Mouse (Mus musculus) ES-E14 (cell line): Measurements from ENCODE around the gene Pnpla7. TPM values are rescaled to one million over a fixed set of nuclear protein-coding genes. Genes with fewer than 3 reads are reported as not detected.
"Not testable (repeated sequence)": the region's sequence is repeated elsewhere in the genome, so short reads cannot be mapped to it uniquely, and the experiment has no call there.

ENCODE experiments used
- DNase-seq: peaks from one replicate; pipeline ENCODE4 v3.0.0-alpha.2; 2013; ENCODE audit warnings: low read depth, low spot score
- H3K27ac ChIP-seq: 2 replicates; pipeline ENCODE4 v1.5.1; 2012; ENCODE audit warnings: low read depth, mild to moderate bottlenecking, low read length, moderate library complexity, mixed read lengths; ENCODE audit not compliant: poor library complexity, insufficient read depth, severe bottlenecking
- H3K36me3 ChIP-seq: 2 replicates; pipeline ENCODE4 v1.6.1; 2012; ENCODE audit warnings: mild to moderate bottlenecking, low read length, moderate library complexity, mixed read lengths; ENCODE audit not compliant: control insufficient read depth, poor library complexity, insufficient read depth, severe bottlenecking
- H3K4me1 ChIP-seq, 2 experiments: fragments of 150-350 bp in 1 of 2; sonication (generic) in 1 of 2; 2 replicates each; pipeline ENCODE4 v1.6.1; 2012; ENCODE audit warnings: low read length in 2 of 2, mild to moderate bottlenecking in 1 of 2, mixed read lengths in 1 of 2; ENCODE audit not compliant: control insufficient read depth in 2 of 2, insufficient read depth in 2 of 2, poor library complexity in 1 of 2
- H3K4me3 ChIP-seq, 2 experiments: fragments of 150-350 bp in 1 of 2; sonication (generic) in 1 of 2; 2 replicates each; pipeline ENCODE4 v1.5.1; 2012; ENCODE audit warnings: low read length in 2 of 2, low read depth in 1 of 2, mild to moderate bottlenecking in 1 of 2, mixed read lengths in 1 of 2; ENCODE audit not compliant: insufficient read depth in 1 of 2, poor library complexity in 1 of 2, severe bottlenecking in 1 of 2
- H3K9ac ChIP-seq: 2 replicates; pipeline ENCODE4 v1.6.1; 2012; ENCODE audit warnings: low read depth, mild to moderate bottlenecking, low read length, mixed read lengths; ENCODE audit not compliant: poor library complexity, insufficient read depth, severe bottlenecking
- H3K9me3 ChIP-seq: fragments of 150-350 bp; sonication (generic); 2 replicates; pipeline ENCODE4 v1.6.1; 2012; ENCODE audit warnings: low read depth, mild to moderate bottlenecking, low read length; ENCODE audit not compliant: control insufficient read depth, insufficient read depth
- CHD2 ChIP-seq: IDR thresholded peaks from 2 replicates; pipeline ENCODE4 v1.6.1; 2014; ENCODE audit warnings: mild to moderate bottlenecking, low read depth, low read length, inconsistent platforms
- HCFC1 ChIP-seq: IDR thresholded peaks from 2 replicates; pipeline ENCODE4 v1.6.1; 2012; ENCODE audit warnings: low read length, inconsistent platforms, borderline replicate concordance; ENCODE audit not compliant: insufficient read depth
- MAFK ChIP-seq: IDR thresholded peaks from 2 replicates; pipeline ENCODE4 v1.6.1; 2014; ENCODE audit warnings: mild to moderate bottlenecking, low read depth, low read length, inconsistent platforms; ENCODE audit not compliant: insufficient read depth
- ZC3H11A ChIP-seq: IDR thresholded peaks from 2 replicates; pipeline ENCODE4 v1.6.1; 2012; ENCODE audit warnings: low read depth, mild to moderate bottlenecking, inconsistent platforms, low read length, borderline replicate concordance
- ZNF384 ChIP-seq: IDR thresholded peaks from 2 replicates; pipeline ENCODE4 v1.6.1; 2012; ENCODE audit warnings: low read depth, low read length, inconsistent platforms
- in situ Hi-C, 2 experiments: fragments of 600-800 bp; cut with MboI; formaldehyde crosslinking; loops; one replicate each; pipeline ENCODE4 v1.15.1; 2025; ENCODE audit warnings: low sequenced_read_pairs in 2 of 2, inconsistent platforms in 1 of 2; ENCODE audit not compliant: unreplicated experiment in 2 of 2
- total RNA-seq: library from RNA; depleted of rRNA; stranded (reverse); fragments of 300-350 nt; gene quantifications from 2 replicates; pipeline ENCODE4 v1.2.3, GENCODE M21; 2012

Pnpla7 gene
- total RNA-seq, 1 experiment, result 20.2 TPM

- no peak for DNase-seq
- H3K4me1 ChIP-seq, result 0 out of 4 replicates have a peak, but pooled peaks cover 0 to 2% of the 10 kb centered on the region in 2 experiments
- TF ChIP-seq ZC3H11A (no peak), MAFK (no peak), ZNF384 (no peak), CHD2 (no peak), HCFC1 (no peak)
- in situ Hi-C loops, result no loop called here
- no peak overlapping the region for H3K4me3 ChIP-seq
- H3K36me3 ChIP-seq, result peaks cover 43% of the 10 kb centered on the region
- no peaks in the 10 kb centered on the region for H3K9me3 ChIP-seq
- no peak overlapping the region for H3K9ac ChIP-seq
- H3K27ac ChIP-seq, result no peak overlapping the region
These were observed 14.9 kb upstream of the Pnpla7 start for GRCm38 (mm10) chr2:24960910-24961309.

- in situ Hi-C loops, result no loop called here
- Histone ChIP-seq H3K27ac (peak within 1 kb of the TSS; percentile 62; the same call in 1 of the 2 replicates), H3K4me3 (peak within 1 kb of the TSS; percentile 96), H3K36me3 (peaks cover 44% of the 10 kb centered on the region), H3K4me1 (0 out of 4 replicates have a peak, but pooled peaks cover 0 to 2% of the 10 kb centered on the region in 2 experiments), H3K9ac (peak within 1 kb of the TSS; percentile 97), H3K9me3 (no peaks in the 10 kb centered on the region)
- TF ChIP-seq HCFC1 (peak; percentile 72; the same call in 1 of the 2 replicates), MAFK (no peak)
- DNase-seq, result peak; percentile 87
These were observed 13.4 kb upstream of the Pnpla7 start, which contains the start of gene Dph7 for GRCm38 (mm10) chr2:24962304-24963000. TSS of gene Dph7 (plus strand) at chr2:24962400.

- TF ChIP-seq HCFC1, result no peak
- no peak for TF ChIP-seq MAFK
- no peak for TF ChIP-seq ZC3H11A
- no peak for TF ChIP-seq ZNF384
- TF ChIP-seq CHD2, result no peak
- H3K36me3 ChIP-seq, result peaks cover 32% of the 10 kb centered on the region
- no peak overlapping the region for H3K27ac ChIP-seq
- no peaks in the 10 kb centered on the region for H3K9me3 ChIP-seq
- in situ Hi-C loops, result no loop called here
- DNase-seq, result no peak
- no peak overlapping the region for H3K4me3 ChIP-seq
- H3K4me1 ChIP-seq, result no peaks in the 10 kb centered on the region
- H3K9ac ChIP-seq, result no peak overlapping the region
These were observed 5.4 kb upstream of the Pnpla7 start for GRCm38 (mm10) chr2:24970386-24970785.

GRCm38 (mm10) chr2:24974452-24974851 lies 1.4 kb upstream of the Pnpla7 start:
- Histone ChIP-seq H3K4me3 (peak overlapping the region; percentile 82 to 97), H3K9ac (peak overlapping the region; percentile 84), H3K36me3 (peaks cover 13% of the 10 kb centered on the region)
- in situ Hi-C loops, H3K4me1 ChIP-seq, H3K27ac ChIP-seq, DNase-seq, H3K9me3 ChIP-seq: not testable (repeated sequence)

GRCm38 (mm10) chr2:24974906-24975703 lies 728 bp upstream of the Pnpla7 start, which contains the start of gene Mrpl41:
TSS of gene Mrpl41 (minus strand) at chr2:24975098.
- DNase-seq, result peak; percentile 89
- Histone ChIP-seq H3K4me1 (peaks cover 2 to 9% of the 10 kb centered on the region in 2 experiments; a peak in 2 of 4 replicates), H3K4me3 (peak within 1 kb of the TSS; percentile 82 to 97), H3K9me3 (no peaks in the 10 kb centered on the region), H3K36me3 (peaks cover 10% of the 10 kb centered on the region), H3K27ac (peak within 1 kb of the TSS; percentile 33), H3K9ac (peak within 1 kb of the TSS; percentile 84)
- TF ChIP-seq ZC3H11A, result no peak
- in situ Hi-C loops, result no loop called here
